Mouse (Mus musculus): ENCODE data around the gene Tnrc18. TPM values are rescaled to one million over a fixed set of nuclear protein-coding genes. Genes with fewer than 3 reads are reported as not detected.
"Not testable (repeated sequence)": the region's sequence is repeated elsewhere in the genome, so short reads cannot be mapped to it uniquely, and the experiment has no call there.

Gene Tnrc18
- polyA plus RNA-seq, 1 experiment from 2014 or later: 36.4 TPM

- Histone ChIP-seq H3K36me3 (ENCODE audit: control insufficient read depth, insufficient read depth, low read length) (no peaks in the 10 kb centered on the region), H3K9ac (replicated peaks; ENCODE audit: low read depth, low read length) (no peak overlapping the region)
Observed at GRCm38 (mm10) chr5:142848911-142849310, 31.4 kb upstream of the Tnrc18 start.

GRCm38 (mm10) chr5:142848149-142848548 is 30.7 kb upstream of the Tnrc18 start:
- no peak overlapping the region for H3K9ac ChIP-seq (replicated peaks; ENCODE audit: low read depth, low read length)
- H3K27ac ChIP-seq (ENCODE audit: low read depth, low read length): no peak overlapping the region
- no peak for ATAC-seq (ENCODE audit: low read depth)
- H3K27me3 ChIP-seq (ENCODE audit: control insufficient read depth, insufficient read depth, low read length): no peaks in the 10 kb centered on the region
- WGBS: 73% methylated on average over 3 of the region's 3 CpGs
- no peak overlapping the region for H3K4me3 ChIP-seq (ENCODE audit: low read depth, low read length)
- H3K4me2 ChIP-seq (ENCODE audit: low read depth, low read length): no peak overlapping the region
- no peaks in the 10 kb centered on the region for H3K36me3 ChIP-seq (ENCODE audit: control insufficient read depth, insufficient read depth, low read length)
- no peaks in the 10 kb centered on the region for H3K9me3 ChIP-seq (ENCODE audit: control insufficient read depth, low read length)
- H3K4me1 ChIP-seq (ENCODE audit: control insufficient read depth, insufficient read depth, low read length): no peaks in the 10 kb centered on the region

More at GRCm38 (mm10) chr5:142848911-142849310, 31.4 kb upstream of the Tnrc18 start:
- no peaks in the 10 kb centered on the region for H3K9me3 ChIP-seq (ENCODE audit: control insufficient read depth, low read length)
- no peak overlapping the region for H3K27ac ChIP-seq (ENCODE audit: low read depth, low read length)
- no peak overlapping the region for H3K4me3 ChIP-seq (ENCODE audit: low read depth, low read length)
- H3K4me1 ChIP-seq (ENCODE audit: control insufficient read depth, insufficient read depth, low read length): no peaks in the 10 kb centered on the region
- ATAC-seq (ENCODE audit: low read depth): no peak
- H3K4me2 ChIP-seq (ENCODE audit: low read depth, low read length): no peak overlapping the region
- WGBS: 93% methylated on average over 7 of the region's 7 CpGs
- no peaks in the 10 kb centered on the region for H3K27me3 ChIP-seq (ENCODE audit: control insufficient read depth, insufficient read depth, low read length)

- Histone ChIP-seq H3K27me3 (ENCODE audit: control insufficient read depth, insufficient read depth, low read length) (no peaks in the 10 kb centered on the region), H3K27ac (ENCODE audit: low read depth, low read length) (no peak overlapping the region), H3K4me2 (ENCODE audit: low read depth, low read length) (no peak overlapping the region), H3K9me3 (ENCODE audit: control insufficient read depth, low read length) (no peaks in the 10 kb centered on the region), H3K9ac (replicated peaks; ENCODE audit: low read depth, low read length) (no peak overlapping the region), H3K4me3 (ENCODE audit: low read depth, low read length) (no peak overlapping the region), H3K36me3 (ENCODE audit: control insufficient read depth, insufficient read depth, low read length) (no peaks in the 10 kb centered on the region), H3K4me1 (ENCODE audit: control insufficient read depth, insufficient read depth, low read length) (no peaks in the 10 kb centered on the region)
- ATAC-seq (ENCODE audit: low read depth): no peak
- WGBS: 66% methylated on average over 8 of the region's 8 CpGs
Observed at GRCm38 (mm10) chr5:142844467-142844866, 27.0 kb upstream of the Tnrc18 start.

- Histone ChIP-seq H3K4me2 (ENCODE audit: low read depth, low read length) (no peak overlapping the region), H3K27ac (ENCODE audit: low read depth, low read length) (no peak overlapping the region), H3K9me3 (ENCODE audit: control insufficient read depth, low read length) (no peaks in the 10 kb centered on the region), H3K4me3 (ENCODE audit: low read depth, low read length) (no peak overlapping the region), H3K36me3 (ENCODE audit: control insufficient read depth, insufficient read depth, low read length) (no peaks in the 10 kb centered on the region), H3K9ac (replicated peaks; ENCODE audit: low read depth, low read length) (no peak overlapping the region), H3K27me3 (ENCODE audit: control insufficient read depth, insufficient read depth, low read length) (no peaks in the 10 kb centered on the region), H3K4me1 (ENCODE audit: control insufficient read depth, insufficient read depth, low read length) (no peaks in the 10 kb centered on the region)
- no peak; the same call in 1 of the 2 replicates for ATAC-seq (ENCODE audit: low read depth)
- 22% methylated on average over 7 of the region's 7 CpGs for WGBS
Observed at GRCm38 (mm10) chr5:142842137-142842642, 24.7 kb upstream of the Tnrc18 start.

GRCm38 (mm10) chr5:142841372-142842136 is 24.1 kb upstream of the Tnrc18 start:
- Histone ChIP-seq H3K27me3 (ENCODE audit: control insufficient read depth, insufficient read depth, low read length) (no peaks in the 10 kb centered on the region), H3K27ac (ENCODE audit: low read depth, low read length) (no peak overlapping the region), H3K9me3 (ENCODE audit: control insufficient read depth, low read length) (no peaks in the 10 kb centered on the region), H3K4me3 (ENCODE audit: low read depth, low read length) (no peak overlapping the region), H3K9ac (replicated peaks; ENCODE audit: low read depth, low read length) (no peak overlapping the region), H3K36me3 (ENCODE audit: control insufficient read depth, insufficient read depth, low read length) (no peaks in the 10 kb centered on the region), H3K4me1 (ENCODE audit: control insufficient read depth, insufficient read depth, low read length) (no peaks in the 10 kb centered on the region), H3K4me2 (ENCODE audit: low read depth, low read length) (no peak overlapping the region)
- ATAC-seq (ENCODE audit: low read depth): no peak
- 82% methylated on average over 8 of the region's 8 CpGs for WGBS

- H3K9me3 ChIP-seq (ENCODE audit: control insufficient read depth, low read length); H3K4me2 ChIP-seq (ENCODE audit: low read depth, low read length); H3K4me3 ChIP-seq (ENCODE audit: low read depth, low read length); H3K4me1 ChIP-seq (ENCODE audit: control insufficient read depth, insufficient read depth, low read length); H3K9ac ChIP-seq (replicated peaks; ENCODE audit: low read depth, low read length); H3K36me3 ChIP-seq (ENCODE audit: control insufficient read depth, insufficient read depth, low read length); ATAC-seq (ENCODE audit: low read depth); H3K27me3 ChIP-seq (ENCODE audit: control insufficient read depth, insufficient read depth, low read length); H3K27ac ChIP-seq (ENCODE audit: low read depth, low read length): not testable (repeated sequence)
- 96% methylated on average over 2 of the region's 2 CpGs for WGBS
Observed at GRCm38 (mm10) chr5:142837427-142837826, 20.0 kb upstream of the Tnrc18 start.

- H3K4me3 ChIP-seq (ENCODE audit: low read depth, low read length): no peak overlapping the region
- 80% methylated on average over 6 of the region's 6 CpGs for WGBS
- no peak overlapping the region for H3K4me2 ChIP-seq (ENCODE audit: low read depth, low read length)
- no peak overlapping the region for H3K9ac ChIP-seq (replicated peaks; ENCODE audit: low read depth, low read length)
- no peaks in the 10 kb centered on the region for H3K27me3 ChIP-seq (ENCODE audit: control insufficient read depth, insufficient read depth, low read length)
- H3K36me3 ChIP-seq (ENCODE audit: control insufficient read depth, insufficient read depth, low read length): no peaks in the 10 kb centered on the region
- H3K9me3 ChIP-seq (ENCODE audit: control insufficient read depth, low read length): no peaks in the 10 kb centered on the region
- no peak for ATAC-seq (ENCODE audit: low read depth)
- no peaks in the 10 kb centered on the region for H3K4me1 ChIP-seq (ENCODE audit: control insufficient read depth, insufficient read depth, low read length)
- H3K27ac ChIP-seq (ENCODE audit: low read depth, low read length): no peak overlapping the region
Observed at GRCm38 (mm10) chr5:142836891-142837290, 19.4 kb upstream of the Tnrc18 start.

GRCm38 (mm10) chr5:142833646-142834438 is 16.4 kb upstream of the Tnrc18 start:
- Histone ChIP-seq H3K4me3 (ENCODE audit: low read depth, low read length) (no peak overlapping the region), H3K27me3 (ENCODE audit: control insufficient read depth, insufficient read depth, low read length) (no peaks in the 10 kb centered on the region), H3K9me3 (ENCODE audit: control insufficient read depth, low read length) (no peaks in the 10 kb centered on the region), H3K4me2 (ENCODE audit: low read depth, low read length) (no peak overlapping the region), H3K9ac (replicated peaks; ENCODE audit: low read depth, low read length) (no peak overlapping the region), H3K36me3 (ENCODE audit: control insufficient read depth, insufficient read depth, low read length) (no peaks in the 10 kb centered on the region), H3K4me1 (ENCODE audit: control insufficient read depth, insufficient read depth, low read length) (no peaks in the 10 kb centered on the region), H3K27ac (ENCODE audit: low read depth, low read length) (no peak overlapping the region)
- WGBS: 84% methylated on average over 8 of the region's 8 CpGs
- ATAC-seq (ENCODE audit: low read depth): no peak

- 86% methylated on average over 4 of the region's 4 CpGs for WGBS
- no peak overlapping the region for H3K27ac ChIP-seq (ENCODE audit: low read depth, low read length)
- H3K36me3 ChIP-seq (ENCODE audit: control insufficient read depth, insufficient read depth, low read length): no peaks in the 10 kb centered on the region
- H3K9ac ChIP-seq (replicated peaks; ENCODE audit: low read depth, low read length): no peak overlapping the region
- no peaks in the 10 kb centered on the region for H3K9me3 ChIP-seq (ENCODE audit: control insufficient read depth, low read length)
- no peak for ATAC-seq (ENCODE audit: low read depth)
- H3K4me2 ChIP-seq (ENCODE audit: low read depth, low read length): no peak overlapping the region
- no peaks in the 10 kb centered on the region for H3K27me3 ChIP-seq (ENCODE audit: control insufficient read depth, insufficient read depth, low read length)
- H3K4me1 ChIP-seq (ENCODE audit: control insufficient read depth, insufficient read depth, low read length): peaks cover 33% of the 10 kb centered on the region
- no peak overlapping the region for H3K4me3 ChIP-seq (ENCODE audit: low read depth, low read length)
Observed at GRCm38 (mm10) chr5:142826131-142826530, 8.7 kb upstream of the Tnrc18 start.

All from neural tube, embryonic 14.5 days (tissue).